Mouse (Mus musculus) embryo, embryonic 11.5 days (tissue): ENCODE measurements around the gene Trim29.

Experiments
- DNase-seq: peaks from one replicate; pipeline ENCODE4 v3.0.0-alpha.2; 2012; ENCODE audit warnings: low read depth, low spot score

Trim29 gene

DNA sequence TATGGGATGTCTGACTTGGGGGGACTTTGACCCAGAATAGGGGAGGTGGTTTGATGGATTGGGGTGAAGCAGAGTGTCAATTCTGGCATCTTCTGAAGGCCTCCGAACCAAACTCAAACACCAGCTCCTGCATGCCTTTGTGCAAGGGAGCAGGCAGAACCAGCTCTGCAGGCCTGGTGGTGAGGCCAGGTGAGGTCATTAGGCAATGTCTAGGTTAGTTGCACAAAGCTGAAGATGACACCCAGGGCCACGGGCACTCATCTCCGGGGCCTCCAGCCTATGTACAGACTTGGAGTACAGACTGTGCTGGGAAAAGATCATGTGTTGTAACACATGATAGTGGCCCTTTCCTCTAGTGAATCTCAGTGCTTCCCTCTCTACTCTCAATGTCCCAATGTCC lies 3.2 kb downstream of the Trim29 start:
- DNase-seq = no peak

DNA sequence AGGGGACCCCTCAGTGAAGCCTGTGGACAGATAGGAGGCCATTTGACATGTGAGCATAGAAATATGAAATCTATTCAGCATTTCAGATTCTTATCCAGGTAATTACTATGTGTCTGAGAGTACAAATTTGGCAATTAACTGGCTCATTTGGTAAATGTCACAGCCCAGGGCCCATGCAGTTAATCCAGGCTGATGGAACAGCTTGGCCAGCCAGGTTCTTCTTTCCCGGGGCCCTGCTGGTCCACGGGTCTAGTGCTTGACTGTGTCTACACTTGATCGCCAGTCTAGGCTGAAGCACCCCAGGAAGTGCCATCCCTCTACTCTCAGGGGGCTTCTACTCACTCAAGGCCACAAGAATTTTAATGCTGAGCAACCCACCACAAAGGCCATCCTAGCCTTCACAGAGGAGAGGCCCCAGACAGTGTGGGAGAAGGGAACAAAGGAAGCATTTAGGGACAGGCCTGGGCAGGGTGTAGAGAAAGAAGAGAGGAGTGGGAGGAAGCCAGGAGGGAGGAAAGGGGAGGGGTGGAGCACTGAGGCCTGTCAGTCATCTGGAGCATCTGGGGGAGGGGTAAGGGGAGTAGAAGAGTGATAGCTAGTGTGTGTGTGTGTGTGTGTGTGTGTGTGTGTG lies 4.8 kb downstream of the Trim29 start:
- DNase-seq = no peak

DNA sequence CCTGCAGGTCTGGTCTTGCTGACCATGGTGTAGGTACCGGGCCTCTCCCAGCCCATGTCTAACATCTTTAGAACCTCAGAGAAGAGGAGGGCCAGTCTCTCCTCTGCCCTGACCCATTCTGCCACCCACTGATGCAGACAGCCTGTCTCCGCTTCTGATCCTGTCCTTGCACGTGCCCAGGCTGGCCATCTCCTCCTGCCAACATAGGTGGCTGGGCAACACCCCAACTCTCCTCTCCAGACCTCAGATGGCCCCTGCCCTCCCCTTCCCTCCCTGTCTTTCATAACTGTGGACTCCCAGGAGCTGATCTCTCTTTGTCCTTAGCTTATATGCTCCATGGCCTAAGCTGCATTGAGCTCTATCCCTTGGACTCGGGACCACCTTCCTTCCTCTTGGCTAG lies 5.8 kb downstream of the Trim29 start:
- no peak for DNase-seq

DNA sequence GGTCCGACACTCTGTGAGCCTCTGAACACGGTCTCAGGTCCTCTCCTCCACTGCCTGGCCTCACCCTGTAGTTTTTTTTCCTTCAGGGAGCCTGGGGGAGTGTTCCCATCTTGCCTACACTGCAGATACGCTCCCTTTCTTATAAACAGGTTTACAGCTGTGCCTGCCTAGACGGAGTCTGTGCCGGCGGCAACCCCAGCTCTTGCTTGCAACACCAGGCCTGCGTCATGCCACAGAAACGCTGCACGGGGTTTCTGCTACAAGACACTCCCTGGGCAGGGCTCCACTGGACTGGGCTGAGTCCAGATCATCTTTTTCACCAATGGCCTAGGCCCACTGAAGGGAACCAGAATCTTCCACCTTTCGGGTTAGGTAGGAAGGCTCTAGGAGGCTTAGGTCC lies 8.0 kb downstream of the Trim29 start:
- DNase-seq = no peak

DNA sequence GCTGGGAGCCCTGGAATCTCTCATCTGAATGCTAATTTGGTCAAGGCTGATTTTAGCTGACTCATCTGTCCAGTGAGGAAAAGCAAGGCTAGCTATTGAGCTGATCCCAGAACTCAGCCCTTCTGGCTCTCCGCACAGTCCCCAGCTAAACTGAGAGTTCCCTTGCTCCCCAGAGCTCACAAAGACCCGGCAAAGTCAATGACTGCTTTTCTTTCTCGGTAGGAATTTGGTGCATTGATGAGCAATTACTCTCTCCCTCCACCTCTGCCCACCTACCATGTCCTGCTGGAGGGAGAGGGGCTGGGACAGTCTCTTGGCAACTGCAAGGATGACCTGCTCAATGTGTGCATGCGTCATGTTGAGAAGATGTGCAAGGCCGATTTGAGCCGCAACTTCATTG lies 11.3 kb downstream of the Trim29 start:
- no peak for DNase-seq

DNA sequence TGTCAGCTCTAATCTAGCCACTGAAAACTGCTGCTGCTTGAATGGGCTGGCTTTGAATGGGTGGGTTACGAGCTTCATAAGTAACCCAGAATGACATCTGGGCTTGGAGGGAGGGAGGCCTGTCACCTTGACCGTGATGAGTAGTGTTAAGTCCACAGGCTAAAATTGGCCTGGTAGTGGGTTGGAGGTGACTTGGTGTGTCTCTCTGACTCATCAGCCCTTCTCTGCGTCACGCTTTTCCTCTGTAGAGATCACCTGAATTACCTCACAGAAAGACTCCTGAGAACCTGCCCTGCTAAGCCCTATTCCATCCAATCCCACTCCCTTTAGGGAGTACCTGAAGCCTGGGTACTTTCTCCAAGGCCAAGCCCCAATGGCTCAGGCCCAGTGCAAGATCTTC lies 12.0 kb downstream of the Trim29 start:
- no peak for DNase-seq

DNA sequence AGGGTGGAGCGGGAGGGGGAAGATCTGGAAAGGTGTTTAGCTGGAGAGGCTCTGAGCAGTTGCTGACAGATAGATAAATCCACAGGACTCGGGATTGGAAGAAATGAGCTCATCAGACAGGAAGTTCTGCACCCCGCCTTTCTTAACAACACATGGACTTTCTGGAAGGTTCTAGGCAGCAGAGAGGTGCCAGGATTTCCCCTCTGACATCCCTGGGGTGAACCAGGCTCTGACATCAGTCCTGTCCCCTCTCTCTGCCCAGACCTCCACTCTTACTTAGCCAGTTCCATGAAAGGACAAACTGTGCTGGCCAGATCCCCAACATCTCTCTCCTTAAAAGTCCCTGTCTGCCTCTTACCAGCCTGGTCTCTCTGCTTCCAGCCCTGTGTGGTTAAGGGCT lies 14.8 kb downstream of the Trim29 start:
- DNase-seq = no peak

DNA sequence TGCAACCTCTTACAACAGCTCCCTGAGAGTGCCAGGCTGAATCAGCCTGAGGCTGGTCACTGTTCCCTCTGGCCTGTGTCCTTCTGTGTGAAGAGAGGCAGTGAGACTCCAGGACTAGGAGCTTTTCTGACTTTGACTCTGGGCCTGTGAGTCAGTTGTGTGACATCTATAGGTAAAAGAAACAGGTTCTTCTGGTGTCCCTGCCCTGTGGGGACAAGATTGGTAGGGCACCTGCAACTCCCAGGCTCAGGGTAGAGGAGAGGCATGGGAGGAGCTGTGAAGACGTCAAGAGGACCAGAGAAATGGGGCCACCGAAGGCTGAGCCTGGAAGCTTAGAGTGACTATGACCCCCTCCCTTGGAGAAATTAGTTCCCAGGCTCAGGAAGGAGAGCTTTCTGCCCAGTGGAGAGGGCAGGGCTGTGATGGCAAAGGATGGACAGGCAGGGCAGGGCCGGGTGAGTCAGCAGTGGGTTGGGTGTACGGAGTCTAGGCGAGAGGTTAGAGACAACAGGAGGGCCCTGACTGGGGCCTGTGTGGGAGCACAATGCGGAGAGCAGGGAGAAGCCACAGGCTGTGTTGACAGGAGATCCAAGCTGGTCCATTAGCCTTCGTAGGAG lies 15.5 kb downstream of the Trim29 start:
- DNase-seq = no peak

DNA sequence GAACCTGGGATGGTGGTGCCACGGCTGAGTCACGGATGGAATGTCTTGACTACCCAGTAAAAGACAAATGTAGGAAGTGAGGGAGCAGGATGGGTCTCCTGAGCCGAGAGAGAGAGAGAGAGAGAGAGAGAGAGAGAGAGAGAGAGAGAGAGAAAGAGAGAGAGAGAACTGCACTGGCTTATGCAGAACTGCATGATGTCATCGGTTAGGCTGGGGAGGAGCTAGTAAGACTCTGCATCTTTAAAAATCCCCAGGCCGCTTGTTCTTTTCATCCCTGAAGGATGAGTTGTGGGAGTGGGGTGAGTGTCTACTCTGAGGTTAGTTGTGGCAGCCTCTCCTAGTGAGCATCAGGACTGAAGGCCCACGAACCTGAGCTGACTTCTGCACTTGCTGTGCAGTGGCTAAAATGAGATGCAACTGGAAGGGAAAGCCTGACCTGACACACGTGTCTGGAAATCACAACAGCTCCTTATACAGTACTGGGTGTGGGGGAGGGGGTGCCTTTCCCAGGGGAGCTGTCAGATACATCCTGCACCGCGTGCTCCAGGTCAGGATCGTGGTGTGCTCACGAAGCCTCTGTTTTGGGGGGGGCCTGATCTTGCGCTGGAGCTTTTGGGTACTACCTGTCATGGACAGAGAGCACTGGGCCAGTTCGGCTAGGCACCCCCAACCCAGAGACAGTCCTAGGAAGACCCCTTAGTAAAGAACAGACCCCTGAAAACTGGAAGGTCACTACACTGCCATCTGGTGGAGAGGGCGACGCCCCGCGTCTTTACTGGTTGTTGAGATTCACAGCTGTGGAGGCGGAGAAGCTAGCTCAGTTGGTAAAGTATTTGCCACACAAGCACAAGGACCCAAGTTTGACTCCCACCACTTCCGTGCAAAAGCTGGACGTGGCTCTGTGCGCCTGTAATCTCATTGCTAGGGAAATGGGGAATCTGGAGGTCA lies 16.8 kb downstream of the Trim29 start:
- peak; percentile 35 for DNase-seq

DNA sequence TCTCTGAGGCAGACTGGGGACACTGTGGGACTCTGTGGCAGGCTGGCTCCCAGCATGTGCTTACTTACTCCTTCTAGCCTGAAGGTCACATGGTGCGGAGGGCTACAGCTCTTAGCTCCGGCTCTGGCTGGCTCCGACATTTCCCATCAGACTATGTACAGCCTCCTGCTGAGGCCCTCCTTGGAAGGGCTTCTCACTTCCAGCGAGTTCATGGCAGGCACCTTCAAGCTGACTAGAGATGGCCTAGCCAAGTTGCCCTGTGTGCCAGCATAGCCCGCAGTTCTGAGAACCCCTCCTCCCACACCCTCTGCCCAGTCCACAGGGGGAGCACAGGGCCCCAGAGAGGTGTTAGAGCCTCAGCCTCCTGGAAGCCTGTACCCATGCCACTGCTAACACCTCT lies 19.8 kb downstream of the Trim29 start:
- no peak for DNase-seq

DNA sequence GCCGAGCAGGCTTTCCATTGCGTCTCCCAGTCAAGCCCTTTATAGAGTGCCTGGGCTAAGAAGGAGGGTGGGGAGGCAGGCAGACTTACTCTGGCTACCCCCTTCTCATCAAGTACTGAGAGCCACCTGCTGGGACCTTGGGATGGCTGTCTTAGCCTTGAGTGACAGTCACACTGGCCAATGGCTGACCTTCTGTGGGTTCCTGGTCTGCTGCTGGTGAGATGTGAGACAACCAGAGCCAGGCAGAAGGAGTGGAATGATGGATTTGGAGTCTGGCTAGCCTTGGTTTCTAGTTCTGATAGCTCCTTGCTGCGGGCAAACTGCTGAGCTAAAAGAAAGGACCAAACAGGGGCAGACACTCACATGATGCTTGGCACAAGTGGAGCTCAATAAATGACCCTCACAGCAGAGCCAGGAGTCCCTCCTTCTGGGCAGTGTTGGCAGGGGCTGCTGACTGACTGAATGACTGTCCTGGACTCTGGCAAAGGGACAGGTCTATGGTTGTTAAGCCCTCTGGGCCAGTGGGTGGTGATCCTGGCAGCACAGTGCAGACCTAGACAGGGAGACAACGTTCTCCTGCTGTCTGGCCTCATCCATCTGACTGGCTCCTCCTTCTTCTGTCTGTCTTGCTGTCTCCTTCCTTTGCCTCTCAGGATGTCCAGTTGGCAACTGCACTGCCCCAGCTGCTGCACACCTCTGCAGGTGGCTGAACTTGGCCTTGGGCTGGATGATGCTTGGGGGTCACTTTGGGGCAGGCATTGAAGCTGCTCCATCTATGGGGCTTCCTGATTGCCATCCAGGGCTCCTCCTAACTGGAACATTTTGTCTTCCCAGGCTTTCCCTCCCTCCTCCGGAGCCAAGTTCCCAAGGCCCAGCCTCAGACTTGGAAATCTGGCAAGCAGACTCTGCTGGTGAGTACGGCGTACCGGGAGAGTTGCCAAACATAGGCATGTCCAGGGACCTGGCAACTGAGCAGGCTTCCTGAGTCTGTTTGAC lies 21.1 kb downstream of the Trim29 start:
- DNase-seq = no peak

DNA sequence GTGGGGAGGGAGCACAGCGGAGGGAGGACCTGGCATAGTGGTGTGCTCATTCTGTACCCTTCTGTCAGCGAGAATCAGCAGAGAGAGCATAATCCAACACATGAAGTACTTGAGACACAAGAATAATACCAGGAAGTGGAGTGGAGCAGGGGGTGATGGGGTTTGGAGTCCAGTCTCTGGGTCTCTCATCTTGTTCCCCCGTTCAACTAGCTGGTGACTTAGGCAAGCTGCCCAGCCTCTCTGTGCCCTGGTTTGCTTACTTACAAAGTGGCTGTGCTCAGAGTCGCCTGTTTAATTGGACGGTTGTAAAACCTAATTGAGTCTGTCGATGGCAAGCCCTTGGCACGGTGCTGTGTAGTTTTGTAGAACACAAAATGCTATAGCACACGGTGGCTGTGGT lies 23.8 kb downstream of the Trim29 start:
- no peak for DNase-seq

DNA sequence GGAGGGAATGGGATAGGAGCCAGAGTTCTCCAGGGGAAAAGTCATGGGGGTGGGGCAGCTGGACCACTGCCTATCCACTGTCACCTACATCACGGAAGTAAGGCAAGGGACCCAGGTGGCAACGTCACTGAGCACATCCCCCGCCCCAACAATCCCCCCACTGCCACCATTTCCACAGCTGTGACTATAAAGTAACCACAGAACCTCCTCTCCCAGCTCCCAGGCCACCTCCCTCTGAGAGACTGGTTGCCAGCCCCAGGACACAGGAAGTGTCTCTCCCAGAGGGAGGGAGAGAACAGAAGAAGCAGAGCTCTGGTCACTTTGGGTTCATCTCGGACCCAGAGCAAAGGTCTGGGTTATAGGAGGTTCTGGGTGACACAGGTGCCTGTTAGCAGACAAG lies 27.0 kb downstream of the Trim29 start:
- DNase-seq = no peak

DNA sequence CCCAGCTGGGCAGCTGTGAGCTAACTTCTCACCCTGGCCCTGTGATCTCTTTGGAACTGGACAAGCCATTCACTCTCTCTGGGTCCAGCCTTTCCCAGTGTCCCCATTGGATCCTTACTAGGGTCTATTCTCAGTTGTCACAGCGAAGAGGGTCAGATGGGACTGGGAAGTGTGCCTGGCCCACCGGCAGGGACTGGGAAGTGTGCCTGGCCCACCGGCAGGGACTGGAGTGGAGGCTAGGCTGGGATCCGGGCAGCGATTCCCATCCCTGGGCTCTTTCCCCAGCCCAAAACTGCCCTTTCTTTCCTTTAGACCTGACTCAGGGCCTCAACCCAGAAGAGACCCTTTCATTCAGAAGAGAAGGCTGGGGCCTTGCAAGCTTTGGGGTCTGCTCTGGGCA lies 27.4 kb downstream of the Trim29 start:
- DNase-seq = no peak

DNA sequence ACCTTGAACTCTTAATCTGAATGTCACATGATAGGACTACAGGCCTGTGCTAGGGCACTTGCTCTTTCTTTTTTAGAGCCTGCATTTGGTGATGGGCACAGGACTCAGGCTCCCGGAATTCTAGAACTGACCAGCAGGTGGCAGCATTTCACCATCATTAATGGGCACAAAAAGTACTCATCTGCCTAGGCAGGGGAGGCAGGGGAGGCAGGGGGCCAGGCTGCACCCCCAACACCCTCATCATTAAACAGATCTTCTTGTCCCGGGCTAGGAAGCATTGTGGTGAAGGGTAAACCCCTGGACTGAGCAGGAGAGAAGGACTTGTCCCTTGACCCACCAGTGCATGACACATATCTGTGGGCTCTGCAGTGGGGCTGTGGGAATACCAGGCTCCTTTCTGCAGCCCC lies 29.0 kb downstream of the Trim29 start:
- peak; percentile 63 for DNase-seq

DNA sequence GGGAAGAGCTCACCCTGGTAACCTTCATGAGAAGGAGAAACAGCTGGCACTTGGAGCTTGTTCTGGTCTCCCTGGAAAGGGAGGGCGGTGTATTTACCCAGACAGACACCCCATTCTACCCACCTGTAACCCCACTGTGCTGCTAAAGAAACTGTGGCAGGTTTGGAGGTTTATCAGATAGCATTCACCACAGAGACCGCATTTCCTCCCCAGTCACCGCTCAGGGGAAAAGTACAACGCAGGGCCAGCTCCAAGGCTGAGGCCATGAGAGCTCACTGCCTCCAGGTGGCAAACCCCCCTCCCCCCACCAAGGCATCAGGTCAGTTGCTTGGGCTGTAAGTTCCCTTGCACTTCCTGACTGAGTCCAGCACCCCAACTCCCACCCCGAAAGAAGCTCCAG lies 39.4 kb downstream of the Trim29 start:
- DNase-seq = no peak

DNA sequence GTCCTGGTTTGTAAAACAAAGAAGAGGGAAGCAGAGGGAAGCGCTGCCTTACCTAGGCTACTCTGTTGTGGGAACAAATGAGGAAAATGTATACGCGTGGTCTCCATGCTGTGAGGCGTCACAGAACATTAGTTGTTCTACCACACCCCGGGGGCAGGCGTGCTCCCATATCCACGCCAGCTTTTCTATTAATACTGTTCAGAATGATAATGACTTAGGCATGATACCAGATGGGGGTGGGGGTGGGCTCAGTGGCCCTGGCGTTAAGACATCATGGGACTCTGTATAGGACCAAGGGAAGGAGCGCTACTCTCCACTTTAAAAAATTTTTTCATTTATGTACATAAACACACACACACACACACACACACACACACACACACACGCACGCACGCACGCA lies 40.4 kb downstream of the Trim29 start:
- no peak for DNase-seq

DNA sequence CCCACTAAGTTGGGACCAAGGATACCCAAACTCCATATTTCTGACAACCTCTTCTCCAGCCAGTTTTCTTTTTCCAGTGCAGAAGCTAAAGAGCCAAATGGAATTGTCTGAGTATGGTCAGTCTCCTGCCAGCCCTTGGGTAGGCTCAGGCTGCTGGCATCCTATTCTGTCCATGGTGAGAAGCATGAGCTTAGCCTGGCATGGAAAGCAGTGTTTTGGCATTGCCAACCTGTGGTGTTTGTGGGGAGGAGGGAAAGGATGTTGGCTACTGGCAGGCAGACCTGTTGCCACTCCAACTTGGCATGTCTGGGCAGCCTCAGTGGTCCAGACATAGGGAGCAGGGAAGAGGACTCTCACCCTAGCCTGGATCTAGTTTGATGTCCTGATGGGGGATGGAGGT lies 46.4 kb downstream of the Trim29 start:
- no peak for DNase-seq

DNA sequence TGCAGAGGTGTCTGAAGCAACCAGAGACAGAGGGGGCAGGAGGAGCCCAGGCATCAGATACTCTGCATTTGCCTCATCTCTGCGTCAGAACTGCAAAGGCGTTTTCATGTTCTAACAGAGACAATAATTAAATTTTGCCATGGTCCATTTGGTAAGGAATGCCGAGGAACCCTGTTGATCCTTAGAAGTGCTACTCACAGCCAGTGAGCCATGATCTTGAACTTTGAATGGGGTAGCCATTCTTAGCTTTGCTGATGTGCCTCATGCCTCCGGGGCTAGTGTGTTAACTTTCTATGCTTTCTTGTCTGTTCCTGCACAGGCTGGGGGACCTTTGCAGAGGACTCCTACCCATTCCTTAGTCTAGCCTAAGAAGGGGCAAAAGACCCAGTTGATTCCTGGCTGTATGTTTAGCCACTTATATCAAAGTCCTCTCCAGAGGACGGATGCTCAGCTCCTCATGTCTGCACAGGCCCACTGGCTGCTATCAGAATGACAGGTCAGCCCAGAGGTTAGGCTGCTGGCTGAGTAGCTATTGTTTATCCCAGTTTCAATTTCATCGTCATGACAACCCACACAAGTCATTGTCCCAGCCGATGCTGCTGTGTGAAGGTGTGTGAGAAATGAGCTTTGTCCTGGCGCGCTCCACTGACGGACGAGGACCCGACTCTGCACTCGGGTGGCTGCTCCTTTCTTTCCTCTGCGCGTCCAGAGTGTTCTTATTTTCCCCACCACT lies 48.1 kb downstream of the Trim29 start:
- DNase-seq = no peak

DNA sequence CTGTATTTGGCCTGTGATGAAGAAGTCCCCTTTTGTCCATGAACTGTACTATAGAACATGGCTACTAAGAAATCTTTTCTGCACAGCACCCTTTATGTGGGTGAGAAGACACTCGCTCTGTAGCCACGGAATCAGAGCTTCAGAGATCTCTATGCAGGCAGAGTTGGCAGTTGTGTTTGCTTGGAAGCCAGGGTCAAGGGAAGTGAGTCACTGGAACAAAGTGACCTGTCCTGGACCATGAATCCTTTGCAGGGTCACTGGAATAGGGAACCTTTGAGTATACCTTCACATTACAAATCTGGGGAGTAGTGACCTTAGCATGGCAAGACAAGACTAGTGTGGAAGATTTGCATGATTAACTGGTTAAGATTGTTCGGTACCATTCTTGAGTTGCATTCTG lies 58.1 kb downstream of the Trim29 start:
- no peak for DNase-seq

DNA sequence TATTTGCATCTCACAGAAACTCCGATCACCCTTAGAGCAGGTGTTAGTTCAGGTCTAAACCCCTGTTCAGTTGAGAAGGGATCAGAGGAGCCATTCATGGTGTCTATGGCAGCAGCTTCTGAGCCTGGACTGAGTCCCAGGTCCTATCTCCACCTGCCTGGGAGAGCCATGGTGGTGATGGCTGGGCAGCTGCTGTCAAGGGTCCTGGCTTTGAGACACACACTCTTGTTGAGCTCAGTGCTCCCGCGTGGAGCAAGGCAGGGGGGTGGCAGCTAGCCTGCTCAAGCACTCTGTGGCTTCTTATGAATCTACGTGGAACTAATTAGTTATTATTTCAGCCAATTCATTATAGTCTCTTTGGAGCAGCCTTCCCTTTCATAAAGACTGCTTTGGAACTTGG lies 73.2 kb downstream of the Trim29 start:
- no peak for DNase-seq
